Mouse (Mus musculus): ENCODE measurements at regions not wholly inside any gene's neighbourhood (a gene's known extent, or its start where the extent isn't known, plus 50 kb on each side); places are given as distances from the start of the nearest gene placed in this dataset.

DNA sequence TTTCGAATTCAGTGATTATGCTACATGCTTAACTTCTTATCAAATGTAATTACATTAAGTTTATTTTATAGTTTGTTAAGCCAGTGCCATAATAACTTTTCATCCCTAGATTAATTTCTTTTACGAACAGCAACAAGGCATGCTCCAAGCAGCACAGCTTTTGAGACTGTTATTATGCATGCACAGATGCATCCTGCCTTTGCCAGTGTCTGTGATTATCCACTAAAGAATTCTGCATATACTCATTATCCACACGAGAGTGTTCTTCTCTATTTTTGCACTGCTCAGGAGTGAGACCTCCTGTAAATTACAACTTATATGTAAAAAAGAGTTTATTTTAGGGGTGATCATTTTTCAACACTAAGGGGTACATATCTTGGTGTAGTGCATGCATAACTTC is 1941.5 kb upstream of the Pcdh20 start:
- TF ChIP-seq CTCF (IDR thresholded peaks at IDR 0.05) (no peak), EP300 (IDR thresholded peaks at IDR 0.05) (no peak)

All from lung, postnatal 0 days (tissue).